Mouse (Mus musculus): Measurements from ENCODE around the gene Eps8l3.

Eps8l3 gene

DNA sequence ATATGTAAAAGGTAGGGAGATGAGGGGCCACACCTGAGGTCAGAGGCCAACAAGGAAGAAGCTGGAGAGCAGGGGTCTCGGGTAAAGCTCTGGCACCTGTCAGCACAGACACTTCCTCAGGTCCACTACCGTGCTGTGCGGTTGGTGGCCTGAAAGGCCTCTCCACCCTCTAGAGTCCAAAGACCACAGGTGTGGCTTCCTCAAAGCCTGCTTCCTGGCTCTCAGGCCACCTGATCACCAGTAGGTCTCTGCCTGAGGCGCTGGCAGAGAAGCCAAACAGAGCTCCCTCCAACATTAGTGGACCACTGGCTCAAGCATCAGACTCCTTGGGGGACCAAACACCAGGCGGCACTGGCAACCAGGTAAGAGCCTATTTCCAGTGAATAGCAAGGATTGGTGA, at the start of gene Eps8l3:
Gene Eps8l3 (plus strand): TSS at position 225 of the 400 bp plus-strand sequence.
- no peak for DNase-seq

DNA sequence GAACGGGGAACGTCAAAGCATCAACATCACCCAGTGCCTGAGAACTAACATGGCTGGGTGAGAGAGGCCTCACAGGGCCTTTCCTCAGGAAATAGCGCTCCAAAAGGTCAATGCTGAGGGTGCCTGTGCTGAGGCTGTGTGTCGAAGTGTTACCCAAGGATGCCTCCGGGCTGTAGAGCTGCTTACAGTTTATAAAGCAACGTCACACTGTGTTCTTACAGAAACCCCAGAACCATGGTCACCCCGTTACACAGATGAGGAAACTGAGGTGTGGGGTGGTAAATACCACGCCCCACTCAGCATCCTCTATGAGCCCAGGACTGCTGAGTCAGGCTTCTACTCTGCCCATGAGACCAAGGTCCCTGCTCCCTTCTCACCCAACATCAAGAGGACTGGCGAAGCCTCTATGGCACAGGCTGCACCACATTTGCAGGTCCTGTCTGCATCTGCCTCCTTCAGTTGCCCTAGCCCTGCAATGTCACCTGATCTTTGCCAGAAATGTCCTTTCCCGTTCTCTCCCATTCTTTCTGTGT, 49.1 kb upstream of the Eps8l3 start:
- DNase-seq = no peak

DNA sequence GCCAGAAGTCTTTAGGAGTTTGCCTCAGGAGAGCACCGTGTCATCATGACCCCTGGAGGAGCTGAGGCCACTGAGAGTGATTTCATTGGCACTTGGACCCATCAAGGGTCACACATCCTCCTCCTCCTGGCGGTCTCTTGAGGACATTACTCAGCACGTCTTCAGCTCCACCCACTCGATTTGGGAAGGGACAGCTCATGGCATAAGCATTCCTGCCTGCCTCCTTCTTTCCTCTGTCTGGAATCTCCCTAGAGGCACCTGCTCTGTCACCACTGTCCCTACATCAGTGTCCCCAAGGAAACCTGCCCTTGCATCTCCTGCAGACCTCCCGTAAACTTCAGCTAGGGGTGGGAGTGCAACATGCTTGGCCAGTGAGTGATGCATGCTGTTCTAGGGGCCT, 48.5 kb upstream of the Eps8l3 start:
- DNase-seq = no peak

DNA sequence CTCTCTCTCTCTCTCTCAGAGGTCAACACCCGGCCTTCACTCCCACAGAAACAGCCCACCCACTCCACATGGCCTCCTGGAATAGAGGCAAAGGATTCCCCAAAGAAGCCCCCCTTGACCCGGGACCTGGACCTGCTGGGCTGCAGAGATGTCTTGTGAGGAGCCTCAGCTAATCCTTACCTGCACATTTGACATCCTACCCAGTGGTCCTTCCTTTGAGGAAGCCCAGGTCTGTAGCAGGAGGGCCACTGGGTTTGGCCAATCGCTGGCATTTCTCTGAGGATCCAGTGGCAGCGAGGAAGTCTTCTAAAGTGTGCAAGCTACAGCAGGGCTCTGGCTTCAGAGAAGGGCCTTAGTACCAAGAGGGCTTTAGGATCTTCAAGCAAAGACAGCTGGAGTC, 48.0 kb upstream of the Eps8l3 start:
- no peak for DNase-seq

- peak; percentile 33 for DNase-seq
These were observed 47.4 kb upstream of the Eps8l3 start for GRCm38 (mm10) chr3:107829625-107830024.

- DNase-seq = no peak
These were observed 45.0 kb upstream of the Eps8l3 start for GRCm38 (mm10) chr3:107831875-107832554.

DNA sequence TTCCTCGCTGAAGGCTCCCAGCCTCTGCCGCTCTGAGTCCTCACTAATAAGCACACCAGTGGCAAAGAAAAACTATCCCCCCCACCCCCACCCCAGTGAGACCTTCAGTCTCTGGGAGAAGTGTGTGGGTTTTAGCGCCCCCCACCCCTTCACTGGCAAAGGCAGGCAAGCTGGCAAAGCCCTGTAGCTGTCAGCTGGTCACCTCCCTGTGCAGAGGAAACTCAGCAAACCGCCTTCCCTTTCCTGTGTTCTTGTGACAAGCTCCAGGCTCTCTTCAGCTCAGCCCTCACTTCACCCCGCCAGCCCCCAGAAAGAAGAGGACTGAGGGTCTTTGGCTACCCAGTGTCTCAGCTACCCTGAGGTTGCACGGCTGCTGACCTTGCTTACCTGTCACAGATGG, 44.4 kb upstream of the Eps8l3 start:
- no peak for DNase-seq

- DNase-seq = no peak
These were observed 43.7 kb upstream of the Eps8l3 start for GRCm38 (mm10) chr3:107833370-107833769.

DNA sequence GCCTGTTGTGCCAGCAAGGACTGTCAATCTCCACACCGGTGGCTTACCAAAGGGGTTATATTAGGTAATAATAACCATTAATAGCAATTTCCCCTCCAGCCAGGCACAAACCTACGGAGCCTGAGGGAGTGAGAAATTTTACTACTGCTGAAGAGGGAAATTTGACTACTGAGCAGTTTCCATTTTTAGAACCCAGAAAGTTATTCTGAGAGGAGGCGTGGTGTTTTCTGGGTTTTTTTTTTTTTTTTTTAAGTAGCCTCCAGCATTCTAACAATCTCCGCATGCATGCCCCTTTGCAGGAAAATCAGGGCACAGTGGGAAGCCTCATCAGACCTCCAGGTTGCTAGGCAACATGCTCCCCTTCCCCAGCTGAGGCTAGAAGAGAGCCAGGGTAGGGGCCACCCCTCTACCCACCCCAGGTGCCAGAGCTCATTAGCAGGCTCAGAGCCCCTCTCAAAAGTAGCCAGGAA, 43.1 kb upstream of the Eps8l3 start:
- DNase-seq = no peak

DNA sequence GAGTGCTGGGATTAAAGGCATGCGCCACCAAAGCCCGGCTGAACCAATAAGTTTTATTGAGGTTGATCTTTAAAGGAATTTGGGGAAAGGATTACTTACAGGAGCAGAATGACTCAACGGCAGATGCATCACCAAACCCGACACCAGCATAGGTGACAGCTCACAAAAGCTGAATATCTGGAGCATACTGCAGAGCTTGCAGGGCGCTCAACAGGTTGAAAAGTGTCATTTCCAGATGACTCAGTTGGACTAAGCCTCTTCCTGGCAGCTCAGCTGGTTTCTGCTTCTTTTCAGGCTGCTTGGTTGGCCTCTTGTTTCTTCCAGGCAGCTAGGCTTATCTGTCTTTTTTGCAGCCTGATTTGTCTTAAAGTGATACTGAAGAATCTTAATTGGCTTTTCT, 41.7 kb upstream of the Eps8l3 start:
- DNase-seq = no peak

DNA sequence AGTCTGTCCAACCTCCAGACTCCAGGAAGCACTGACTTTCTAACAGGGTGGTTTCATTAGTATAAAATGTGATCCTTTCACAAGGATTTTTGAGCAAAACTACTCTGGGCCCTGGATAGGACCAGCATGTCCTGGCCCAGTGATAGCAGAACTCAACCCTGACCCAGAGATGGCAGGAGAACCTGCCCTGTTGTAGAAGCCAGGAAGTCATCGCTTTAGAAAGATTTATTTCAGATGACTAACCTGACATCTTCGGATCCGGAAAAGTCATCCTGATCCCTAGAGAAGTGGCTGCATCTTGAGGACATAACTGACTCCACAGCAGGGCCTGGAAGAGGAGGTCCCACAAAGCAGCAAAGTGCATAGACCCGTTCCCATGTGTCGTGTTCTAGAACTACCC, 37.2 kb upstream of the Eps8l3 start:
- DNase-seq = no peak

DNA sequence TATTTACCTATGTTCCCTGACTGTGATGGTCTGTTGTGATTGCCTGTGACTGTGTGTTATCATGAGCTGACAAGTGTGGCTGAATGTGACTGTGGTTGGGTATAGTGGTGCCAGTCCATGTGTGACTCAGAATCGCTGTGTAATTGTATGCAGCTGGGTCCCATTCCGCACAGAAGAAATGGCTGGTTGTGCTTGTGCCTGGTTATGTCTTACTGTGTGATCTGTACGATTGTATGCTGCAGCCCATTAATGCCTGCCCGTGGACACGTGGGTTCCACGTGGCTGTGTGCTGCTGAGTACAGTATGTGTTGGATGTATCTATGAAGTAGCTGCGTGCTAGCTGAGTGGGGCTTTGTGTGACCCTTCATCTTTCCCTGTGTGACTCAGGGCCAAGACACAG, 36.2 kb upstream of the Eps8l3 start:
- DNase-seq = no peak

DNA sequence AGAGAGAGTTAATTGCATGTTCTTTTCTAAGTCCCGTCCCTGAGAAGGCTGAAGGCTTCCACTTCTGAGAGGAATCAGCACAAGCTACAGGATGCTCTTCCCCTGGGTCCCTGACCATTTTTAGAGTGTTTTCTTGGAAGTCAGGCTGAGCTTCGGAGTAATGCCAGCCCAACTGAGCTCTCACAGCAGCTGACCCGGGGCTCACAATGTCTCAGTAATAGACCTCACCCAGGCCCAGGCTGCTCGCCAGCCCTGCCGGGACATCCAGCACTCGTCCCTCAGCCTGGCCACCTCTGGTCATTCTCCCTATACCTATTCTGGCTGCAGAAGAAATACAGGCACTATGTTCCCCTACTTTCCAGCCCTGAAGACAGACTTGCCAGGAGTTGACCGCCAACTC, 35.7 kb upstream of the Eps8l3 start:
- no peak for DNase-seq

GRCm38 (mm10) chr3:107843406-107843805, 33.6 kb upstream of the Eps8l3 start:
- no peak for DNase-seq

DNA sequence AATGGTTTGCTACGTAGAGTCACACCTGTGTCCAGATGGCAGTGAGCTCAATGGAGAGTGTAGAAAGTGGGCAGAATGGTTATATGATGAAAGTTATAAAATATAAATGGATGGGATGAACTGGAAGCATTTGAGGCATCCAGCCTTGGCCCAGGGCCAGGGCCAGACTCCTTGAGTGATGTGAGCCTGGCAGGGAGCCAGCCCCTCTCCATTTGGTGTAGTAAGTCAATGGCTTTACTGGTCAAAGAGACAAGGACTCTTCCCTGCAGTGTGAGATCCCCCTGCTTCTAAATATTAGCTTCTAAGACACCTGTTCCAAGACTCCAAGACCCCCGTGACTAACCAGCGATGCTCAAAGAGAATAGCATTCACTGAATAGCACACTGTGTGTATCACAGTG, 33.0 kb upstream of the Eps8l3 start:
- DNase-seq = peak; percentile 72

GRCm38 (mm10) chr3:107844499-107844898, 32.5 kb upstream of the Eps8l3 start:
- peak; percentile 58 for DNase-seq

- no peak for DNase-seq
These were observed 30.9 kb upstream of the Eps8l3 start for GRCm38 (mm10) chr3:107846175-107846574.

- DNase-seq = no peak
These were observed 30.2 kb upstream of the Eps8l3 start for GRCm38 (mm10) chr3:107846835-107847234.

DNA sequence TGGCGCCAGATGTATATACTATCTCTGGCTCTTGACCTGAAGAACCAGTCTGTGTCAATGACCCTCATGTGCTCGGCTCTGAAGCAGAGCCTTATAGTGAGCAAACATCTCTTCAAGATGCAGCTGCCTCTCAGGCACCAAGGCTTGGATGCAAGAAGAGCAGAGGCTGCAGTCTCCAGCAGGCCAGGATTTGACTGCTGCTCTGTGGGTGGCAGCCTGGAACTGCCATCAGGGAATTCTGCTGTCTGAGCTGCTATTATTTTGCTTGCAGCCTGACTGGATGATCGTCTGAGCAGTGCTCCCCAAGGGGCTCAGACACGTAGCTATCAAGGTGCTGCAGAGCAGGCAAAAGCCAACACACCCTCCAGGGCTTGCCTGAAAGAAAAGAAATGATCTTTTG, 28.9 kb upstream of the Eps8l3 start:
- no peak for DNase-seq

DNA sequence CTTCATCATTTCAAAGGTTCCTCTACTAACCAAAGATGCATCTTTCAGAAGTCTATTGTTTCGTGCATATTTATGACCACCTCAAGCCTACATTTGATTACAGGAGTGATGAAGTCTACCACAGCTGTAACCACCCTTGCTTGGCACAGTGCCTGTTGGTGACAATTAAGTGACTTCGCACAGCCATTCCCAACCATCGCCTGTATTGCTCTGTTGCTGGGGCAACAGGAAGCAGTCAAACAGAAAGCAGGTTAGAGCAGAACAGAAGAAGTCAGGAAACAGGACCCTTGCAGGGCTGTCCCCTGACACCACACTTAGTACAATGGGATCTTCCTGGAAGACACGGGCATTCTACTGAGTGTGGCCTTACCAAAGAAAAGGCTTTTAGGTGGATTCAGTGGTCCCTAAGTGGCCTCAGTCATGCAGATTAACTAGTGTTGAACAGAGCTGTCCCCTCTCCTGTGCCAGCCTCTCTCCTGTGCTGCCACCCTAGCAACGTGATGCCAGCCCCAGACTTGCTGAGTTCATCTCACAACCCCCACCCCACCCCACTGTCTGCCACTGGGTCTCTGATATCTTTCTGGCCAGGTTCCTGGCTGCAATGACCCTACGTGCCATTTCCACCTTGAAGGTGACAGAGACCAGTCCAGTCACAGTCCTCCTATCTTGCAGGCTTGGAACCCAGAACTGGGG, 27.9 kb upstream of the Eps8l3 start:
- DNase-seq = no peak

GRCm38 (mm10) chr3:107849693-107850031, 27.4 kb upstream of the Eps8l3 start:
- DNase-seq = no peak

GRCm38 (mm10) chr3:107850418-107851031, 26.5 kb upstream of the Eps8l3 start:
- peak; percentile 78 for DNase-seq

GRCm38 (mm10) chr3:107852786-107853185, 24.2 kb upstream of the Eps8l3 start:
- DNase-seq = no peak
